Mouse (Mus musculus): ENCODE results near the gene Fbxw17. TPM values are rescaled to one million over a fixed set of nuclear protein-coding genes. Genes with fewer than 3 reads are reported as not detected.
"Not testable (repeated sequence)": the region's sequence is repeated elsewhere in the genome, so short reads cannot be mapped to it uniquely, and the experiment has no call there.

The Fbxw17 gene
- polyA plus RNA-seq, 1 experiment from 2014 or later, result 30.4 TPM

DNA sequence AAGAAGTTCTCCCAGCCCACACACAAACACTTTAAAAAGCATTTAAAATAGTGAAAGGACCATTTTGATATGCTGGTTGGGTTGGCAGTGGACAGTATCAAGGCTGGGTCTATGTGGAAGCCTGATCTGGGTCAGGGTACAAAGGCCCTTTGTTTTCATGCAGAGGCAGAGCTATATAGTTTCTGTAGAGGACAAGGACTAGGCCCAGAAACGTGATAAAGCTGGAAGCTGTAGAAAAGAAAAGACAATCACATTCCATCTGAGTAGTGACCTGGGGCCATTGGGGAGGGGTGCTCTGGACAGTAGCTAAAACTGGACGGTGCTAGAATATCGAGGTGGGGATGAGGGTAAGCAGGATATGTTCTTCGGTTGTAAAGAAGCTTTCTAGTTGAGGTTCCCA, 27.6 kb downstream of the Fbxw17 start:
- Histone ChIP-seq H3K4me2 (replicated peaks; ENCODE audit: low read depth, low read length) (no peak overlapping the region), H3K27me3 (ENCODE audit: control insufficient read depth, insufficient read depth, low read length) (no peaks in the 10 kb centered on the region), H3K9me3 (ENCODE audit: control insufficient read depth, low read length) (no peaks in the 10 kb centered on the region), H3K9ac (ENCODE audit: low read depth, low read length) (no peak overlapping the region), H3K27ac (ENCODE audit: low read depth, low read length) (no peak overlapping the region), H3K4me1 (ENCODE audit: control insufficient read depth, insufficient read depth, low read length) (no peaks in the 10 kb centered on the region), H3K4me3 (ENCODE audit: low read length) (no peak overlapping the region), H3K36me3 (ENCODE audit: control insufficient read depth, insufficient read depth, low read length) (no peaks in the 10 kb centered on the region)
- ATAC-seq (ENCODE audit: low FRiP score, low TSS enrichment), result no peak
- 79% methylated on average over 4 of the region's 4 CpGs for WGBS

- not testable (repeated sequence) for H3K9me3 ChIP-seq (ENCODE audit: control insufficient read depth, low read length); H3K4me3 ChIP-seq (ENCODE audit: low read length); ATAC-seq (ENCODE audit: low FRiP score, low TSS enrichment); H3K27me3 ChIP-seq (ENCODE audit: control insufficient read depth, insufficient read depth, low read length); H3K4me2 ChIP-seq (replicated peaks; ENCODE audit: low read depth, low read length); H3K4me1 ChIP-seq (ENCODE audit: control insufficient read depth, insufficient read depth, low read length); H3K36me3 ChIP-seq (ENCODE audit: control insufficient read depth, insufficient read depth, low read length); H3K27ac ChIP-seq (ENCODE audit: low read depth, low read length); H3K9ac ChIP-seq (ENCODE audit: low read depth, low read length)
- WGBS, result 74% methylated on average over 9 of the region's 9 CpGs
These were observed 34.6 kb downstream of the Fbxw17 start for GRCm38 (mm10) chr13:50452266-50452665.

- WGBS, result 29% methylated on average over 4 of the region's 4 CpGs
- H3K9ac ChIP-seq (ENCODE audit: low read depth, low read length), result no peak overlapping the region
- ATAC-seq (ENCODE audit: low FRiP score, low TSS enrichment), result no peak
These were observed 35.8 kb downstream of the Fbxw17 start for GRCm38 (mm10) chr13:50453426-50453825.

DNA sequence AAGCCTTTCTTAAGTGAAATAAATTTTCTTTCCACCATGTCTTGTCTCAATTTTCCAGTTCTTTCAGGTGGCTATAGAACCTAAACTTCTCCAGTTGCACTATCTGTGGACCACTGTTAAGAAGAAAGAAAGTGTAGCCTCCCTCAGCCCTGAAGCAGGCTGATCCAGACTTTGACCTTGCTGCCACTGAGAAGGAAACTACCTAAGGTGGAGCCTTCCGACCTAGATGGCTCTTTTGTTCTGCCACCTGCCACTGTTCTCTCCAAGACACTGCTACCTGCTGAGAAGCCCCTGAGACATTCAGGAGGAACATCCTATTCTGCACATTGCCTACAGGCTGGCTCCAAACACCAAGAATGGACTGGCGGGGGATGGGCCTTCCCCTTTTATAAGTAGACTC, 42.8 kb downstream of the Fbxw17 start:
- H3K4me3 ChIP-seq (ENCODE audit: low read length); H3K9me3 ChIP-seq (ENCODE audit: control insufficient read depth, low read length); H3K4me2 ChIP-seq (replicated peaks; ENCODE audit: low read depth, low read length); ATAC-seq (ENCODE audit: low FRiP score, low TSS enrichment); H3K27ac ChIP-seq (ENCODE audit: low read depth, low read length); H3K9ac ChIP-seq (ENCODE audit: low read depth, low read length); H3K4me1 ChIP-seq (ENCODE audit: control insufficient read depth, insufficient read depth, low read length); H3K36me3 ChIP-seq (ENCODE audit: control insufficient read depth, insufficient read depth, low read length); H3K27me3 ChIP-seq (ENCODE audit: control insufficient read depth, insufficient read depth, low read length): not testable (repeated sequence)
- WGBS, result 63% methylated on average over 2 of the region's 2 CpGs

More at GRCm38 (mm10) chr13:50453426-50453825, 35.8 kb downstream of the Fbxw17 start:
- H3K4me2 ChIP-seq (replicated peaks; ENCODE audit: low read depth, low read length), result no peak overlapping the region
- H3K27me3 ChIP-seq (ENCODE audit: control insufficient read depth, insufficient read depth, low read length), result no peaks in the 10 kb centered on the region
- no peak overlapping the region for H3K27ac ChIP-seq (ENCODE audit: low read depth, low read length)
- H3K36me3 ChIP-seq (ENCODE audit: control insufficient read depth, insufficient read depth, low read length), result no peaks in the 10 kb centered on the region
- no peaks in the 10 kb centered on the region for H3K9me3 ChIP-seq (ENCODE audit: control insufficient read depth, low read length)
- no peak overlapping the region for H3K4me3 ChIP-seq (ENCODE audit: low read length)
- H3K4me1 ChIP-seq (ENCODE audit: control insufficient read depth, insufficient read depth, low read length), result no peaks in the 10 kb centered on the region

DNA sequence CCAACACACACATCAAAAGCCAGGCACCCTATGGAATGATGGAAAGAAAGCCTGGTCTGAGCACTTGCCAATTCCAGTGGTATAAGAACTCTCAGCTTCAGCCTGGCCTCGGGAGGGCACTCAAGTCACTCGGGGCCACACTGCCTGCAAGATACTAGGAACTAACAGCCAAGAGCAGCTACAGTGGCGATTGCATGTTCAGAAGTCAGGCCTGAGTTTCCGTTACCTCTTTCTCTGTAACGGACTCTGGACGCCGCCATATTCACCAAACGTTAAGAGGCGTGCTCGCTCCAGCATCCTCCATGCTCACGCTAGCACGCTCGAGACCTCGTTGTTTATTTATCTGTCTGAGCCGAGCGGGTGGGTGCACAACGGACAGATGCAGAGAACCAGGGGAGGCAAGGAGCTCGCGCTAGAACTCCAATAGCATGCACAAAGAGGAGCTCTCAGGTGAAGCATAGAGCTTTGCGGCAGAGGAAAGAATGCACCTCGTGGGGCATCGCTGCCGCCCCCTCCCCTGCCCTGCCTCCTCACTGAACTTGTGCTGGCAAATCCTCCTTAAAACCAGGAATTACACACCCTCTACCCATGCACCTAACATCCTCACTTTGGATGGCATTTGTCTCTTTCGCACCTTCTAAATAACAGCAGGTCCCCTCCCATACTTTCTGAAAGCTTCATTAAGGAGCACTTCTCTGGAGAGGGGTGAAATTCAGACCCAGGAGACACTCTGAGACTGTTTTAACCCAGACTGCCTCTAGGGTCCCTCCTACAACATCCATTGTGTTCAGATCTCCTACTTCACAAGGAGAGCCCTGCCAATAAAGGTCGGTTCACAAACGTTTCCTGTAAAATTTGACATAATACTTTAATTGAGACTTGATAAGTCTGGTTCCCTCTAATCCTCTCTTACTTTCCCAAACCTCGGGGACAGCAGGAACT, 47.2 kb downstream of the Fbxw17 start:
- Histone ChIP-seq H3K4me3 (ENCODE audit: low read length) (peak overlapping the region; percentile 21; the same call in 1 of the 2 replicates), H3K27ac (ENCODE audit: low read depth, low read length) (no peak overlapping the region), H3K27me3 (ENCODE audit: control insufficient read depth, insufficient read depth, low read length) (no peaks in the 10 kb centered on the region), H3K9ac (ENCODE audit: low read depth, low read length) (no peak overlapping the region), H3K4me2 (replicated peaks; ENCODE audit: low read depth, low read length) (peak overlapping the region; percentile 42), H3K36me3 (ENCODE audit: control insufficient read depth, insufficient read depth, low read length) (no peaks in the 10 kb centered on the region), H3K9me3 (ENCODE audit: control insufficient read depth, low read length) (no peaks in the 10 kb centered on the region), H3K4me1 (ENCODE audit: control insufficient read depth, insufficient read depth, low read length) (no peaks in the 10 kb centered on the region)
- no peak for ATAC-seq (ENCODE audit: low FRiP score, low TSS enrichment)
- WGBS, result 34% methylated on average over 27 of the region's 27 CpGs

GRCm38 (mm10) chr13:50467007-50467406, 49.3 kb downstream of the Fbxw17 start, which contains the start of gene Nutm2:
Gene Nutm2 (plus strand): TSS chr13:50467307.
- Histone ChIP-seq H3K36me3 (ENCODE audit: control insufficient read depth, insufficient read depth, low read length) (no peaks in the 10 kb centered on the region), H3K9me3 (ENCODE audit: control insufficient read depth, low read length) (no peaks in the 10 kb centered on the region), H3K4me2 (replicated peaks; ENCODE audit: low read depth, low read length) (no peak within 1 kb of the TSS), H3K9ac (ENCODE audit: low read depth, low read length) (no peak within 1 kb of the TSS), H3K4me3 (ENCODE audit: low read length) (no peak within 1 kb of the TSS), H3K27me3 (ENCODE audit: control insufficient read depth, insufficient read depth, low read length) (no peaks in the 10 kb centered on the region), H3K27ac (ENCODE audit: low read depth, low read length) (no peak within 1 kb of the TSS), H3K4me1 (ENCODE audit: control insufficient read depth, insufficient read depth, low read length) (no peaks in the 10 kb centered on the region)
- WGBS, result 81% methylated on average over 4 of the region's 4 CpGs
- no peak for ATAC-seq (ENCODE audit: low FRiP score, low TSS enrichment)

Other genes with a start within 250 kb of the Fbxw17 start
- gene Gm906, start 167.6 kb upstream of the Fbxw17 start, polyA plus RNA-seq (2014; fragmentation: Nextera tagmentation; extraction: Ambion mirVana), result not detected in 2 replicates
- gene Gm47429, start 26.0 kb downstream of the Fbxw17 start, polyA plus RNA-seq (2014; fragmentation: Nextera tagmentation; extraction: Ambion mirVana), result not detected in 2 replicates
- not detected in 2 replicates for gene Nutm2, start 49.4 kb downstream of the Fbxw17 start, polyA plus RNA-seq (2014; fragmentation: Nextera tagmentation; extraction: Ambion mirVana)
- gene Gm904, start 225.4 kb downstream of the Fbxw17 start, polyA plus RNA-seq (2014; fragmentation: Nextera tagmentation; extraction: Ambion mirVana), result not detected in 2 replicates